Mouse (Mus musculus) cerebellum, adult 2 months (tissue): Measurements from ENCODE around the gene Phf12.

Experiments used
- CTCF ChIP-seq: fragments of 200-500 bp; IDR thresholded peaks from 2 replicates; pipeline ENCODE4 v1.5.1; 2011; ENCODE audit warnings: low read depth, mild to moderate bottlenecking, control low read depth, low read length, moderate library complexity, borderline replicate concordance; ENCODE audit not compliant: insufficient read depth
- POLR2A ChIP-seq: fragments of 200-500 bp; IDR thresholded peaks from 2 replicates; pipeline ENCODE4 v1.6.1; 2011; ENCODE audit warnings: low read length, control low read depth, borderline replicate concordance; ENCODE audit not compliant: insufficient read depth

- no peak for TF ChIP-seq POLR2A
- TF ChIP-seq CTCF = no peak
Observed at GRCm38 (mm10) chr11:77950125-77950685, 32.3 kb upstream of the Phf12 start.
